Mouse (Mus musculus) limb, embryonic 14.5 days (tissue): ENCODE data around the gene Dpt. TPM values are rescaled to one million over a fixed set of nuclear protein-coding genes. Genes with fewer than 3 reads are reported as not detected.

Source experiments
- ATAC-seq: fragments of 200-750 bp; cut with Nextera tagmentation; 2 replicates; pipeline ENCODE4 v1.8.0; 2017; ENCODE audit warnings: low read depth, moderate number of reproducible peaks, moderate TSS enrichment; ENCODE audit not compliant: low FRiP score
- DNase-seq: peaks from one replicate; pipeline ENCODE4 v3.0.0-alpha.2; 2015; ENCODE audit warnings: low spot score
- H3K27ac ChIP-seq: fragments of 300-500 bp; sonication (generic); replicated peaks from 2 replicates; pipeline ENCODE4 v1.5.1; 2014; ENCODE audit warnings: low read depth, mild to moderate bottlenecking, low read length, moderate library complexity, mixed read lengths
- H3K27me3 ChIP-seq: fragments of 300-500 bp; sonication (generic); 2 replicates; pipeline ENCODE4 v1.6.1; 2014; ENCODE audit warnings: low read length, mixed read lengths; ENCODE audit not compliant: control insufficient read depth, insufficient read depth
- H3K36me3 ChIP-seq: fragments of 300-500 bp; sonication (generic); 2 replicates; pipeline ENCODE4 v1.6.1; 2014; ENCODE audit warnings: mild to moderate bottlenecking, low read length, moderate library complexity, mixed read lengths; ENCODE audit not compliant: control insufficient read depth, insufficient read depth
- H3K4me1 ChIP-seq: fragments of 300-500 bp; sonication (generic); 2 replicates; pipeline ENCODE4 v1.6.1; 2014; ENCODE audit warnings: antibody characterized with exemption, low read length, mixed read lengths; ENCODE audit not compliant: control insufficient read depth, insufficient read depth
- H3K4me2 ChIP-seq: fragments of 300-500 bp; sonication (generic); replicated peaks from 2 replicates; pipeline ENCODE4 v1.6.1; 2014; ENCODE audit warnings: low read depth, mild to moderate bottlenecking, low read length, moderate library complexity; ENCODE audit not compliant: severe bottlenecking
- H3K4me3 ChIP-seq: fragments of 300-500 bp; sonication (generic); replicated peaks from 2 replicates; pipeline ENCODE4 v1.5.1; 2014; ENCODE audit warnings: low read length
- H3K9ac ChIP-seq: fragments of 300-500 bp; sonication (generic); 2 replicates; pipeline ENCODE4 v1.6.1; 2014; ENCODE audit warnings: mild to moderate bottlenecking, low read depth, low read length, moderate library complexity; ENCODE audit not compliant: severe bottlenecking
- H3K9me3 ChIP-seq: fragments of 300-500 bp; sonication (generic); 2 replicates; pipeline ENCODE4 v1.6.1; 2016; ENCODE audit warnings: low read length; ENCODE audit not compliant: control insufficient read depth
- POLR2A ChIP-seq: fragments of 200-500 bp; IDR thresholded peaks from 2 replicates; pipeline ENCODE4 v1.8.0; 2012; ENCODE audit warnings: inconsistent platforms, mild to moderate bottlenecking, moderate library complexity, borderline replicate concordance; ENCODE audit not compliant: insufficient read depth, insufficient read length; ENCODE audit errors: extremely low read depth
- WGBS: fragments of 180-500 bp; shearing (Covaris S2); extraction: QIAGEN DNeasy Blood & Tissue Kit; methylation state at CpG from one replicate; pipeline ENCODE4 v1.1.7; 2014; 5-methylcytosine and 5-hydroxymethylcytosine counted together
- polyA plus RNA-seq, 2 experiments: library from polyadenylated mRNA; depleted of rRNA in 1 of 2; stranded (reverse) in 1 of 2; unstranded in 1 of 2; fragments of >200 nt; fragmentation: Nextera tagmentation in 1 of 2; extraction: Ambion mirVana in 1 of 2; gene quantifications; 2 replicates each; pipeline versions ENCODE4 v1.2.1 to v1.2.3; 2012 to 2014

The Dpt gene
- polyA plus RNA-seq, 2 experiments = 31.6 to 34.0 TPM

GRCm38 (mm10) chr1:164862946-164863883 is 66.8 kb downstream of the Dpt start:
- Histone ChIP-seq H3K9me3 (no peaks in the 10 kb centered on the region), H3K9ac (no peak overlapping the region), H3K4me3 (no peak overlapping the region), H3K36me3 (no peaks in the 10 kb centered on the region), H3K27ac (no peak overlapping the region), H3K27me3 (no peaks in the 10 kb centered on the region), H3K4me2 (no peak overlapping the region), H3K4me1 (no peaks in the 10 kb centered on the region)
- no peak for TF ChIP-seq POLR2A
- ATAC-seq (no peak), DNase-seq (no peak)
- WGBS = 63% methylated on average over 12 of the region's 12 CpGs

GRCm38 (mm10) chr1:164864666-164865065 is 68.2 kb downstream of the Dpt start:
- 90% methylated on average over 3 of the region's 3 CpGs for WGBS
- no peak overlapping the region for H3K9ac ChIP-seq
- H3K4me3 ChIP-seq = no peak overlapping the region
- no peak overlapping the region for H3K27ac ChIP-seq
- H3K4me2 ChIP-seq = no peak overlapping the region
- no peaks in the 10 kb centered on the region for H3K9me3 ChIP-seq
- ATAC-seq (no peak), DNase-seq (no peak)
- no peaks in the 10 kb centered on the region for H3K27me3 ChIP-seq
- TF ChIP-seq POLR2A = no peak
- H3K36me3 ChIP-seq = no peaks in the 10 kb centered on the region
- H3K4me1 ChIP-seq = no peaks in the 10 kb centered on the region

- Histone ChIP-seq H3K36me3 (no peaks in the 10 kb centered on the region), H3K9me3 (no peaks in the 10 kb centered on the region), H3K27me3 (no peaks in the 10 kb centered on the region), H3K27ac (no peak overlapping the region), H3K9ac (no peak overlapping the region), H3K4me3 (no peak overlapping the region), H3K4me2 (no peak overlapping the region), H3K4me1 (no peaks in the 10 kb centered on the region)
- WGBS = 63% methylated on average over 7 of the region's 7 CpGs
- no peak for TF ChIP-seq POLR2A
- ATAC-seq (no peak), DNase-seq (peak; percentile 9)
Measured at GRCm38 (mm10) chr1:164870694-164871093, 74.2 kb downstream of the Dpt start.

Other genes starting within 250 kb of the Dpt start
- not detected in 2 replicates for gene Xcl1, start 138.9 kb downstream of the Dpt start, polyA plus RNA-seq (2012; rRNA removed)
- not detected in 2 replicates for gene Xcl1, start 138.9 kb downstream of the Dpt start, polyA plus RNA-seq (2014; fragmentation: Nextera tagmentation; extraction: Ambion mirVana)